Mouse (Mus musculus) ovary, postnatal 36 days (tissue): Measurements from ENCODE around the gene Adam11.

Experiments
- DNase-seq: peaks from one replicate; pipeline ENCODE4 v3.0.0; 2022; ENCODE audit warnings: low spot score, mixed read lengths

The Adam11 gene

GRCm38 (mm10) chr11:102753591-102754324 is 7.5 kb upstream of the Adam11 start:
- DNase-seq = no peak

DNA sequence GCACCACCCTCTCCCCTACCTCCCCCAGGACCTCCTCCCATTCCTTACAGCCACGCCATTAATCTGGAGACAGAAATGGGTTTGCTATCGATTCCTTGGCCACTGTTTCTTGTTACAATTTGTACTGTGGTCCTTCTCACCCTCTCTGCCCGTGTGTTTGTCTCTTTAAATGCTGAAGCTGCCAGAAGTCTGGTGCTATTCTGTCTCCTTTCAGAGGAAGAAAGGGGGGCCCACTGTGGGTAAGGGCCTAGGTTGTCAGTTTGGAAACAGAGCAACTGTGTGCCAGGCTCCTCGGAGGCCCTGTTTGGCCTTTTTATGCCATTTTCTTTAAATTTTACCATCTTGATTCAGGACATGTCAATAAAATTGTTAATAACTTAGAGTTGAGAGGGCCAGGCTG is 6.8 kb upstream of the Adam11 start:
- DNase-seq = no peak

DNA sequence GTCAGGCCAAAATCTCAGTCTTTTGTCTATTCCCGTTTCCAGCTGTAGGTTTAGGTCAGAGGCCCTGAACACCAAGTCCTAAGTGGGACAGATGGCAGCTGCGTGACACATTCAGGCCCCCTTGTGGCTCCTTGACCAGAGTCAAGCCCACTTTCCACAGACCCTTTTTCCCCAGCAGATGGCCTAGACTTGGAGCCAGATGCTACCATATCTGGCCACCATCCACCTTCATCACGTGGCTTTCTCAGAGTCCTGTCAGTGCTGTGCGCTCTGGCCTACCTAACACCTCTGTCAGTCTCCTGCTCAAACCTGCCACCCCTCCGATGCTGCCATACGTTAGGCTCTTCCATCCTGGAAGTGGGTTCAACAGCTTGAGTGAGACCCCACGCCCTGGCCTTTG is 5.8 kb upstream of the Adam11 start:
- no peak for DNase-seq

GRCm38 (mm10) chr11:102758977-102759376 is 2.3 kb upstream of the Adam11 start:
- DNase-seq = no peak

DNA sequence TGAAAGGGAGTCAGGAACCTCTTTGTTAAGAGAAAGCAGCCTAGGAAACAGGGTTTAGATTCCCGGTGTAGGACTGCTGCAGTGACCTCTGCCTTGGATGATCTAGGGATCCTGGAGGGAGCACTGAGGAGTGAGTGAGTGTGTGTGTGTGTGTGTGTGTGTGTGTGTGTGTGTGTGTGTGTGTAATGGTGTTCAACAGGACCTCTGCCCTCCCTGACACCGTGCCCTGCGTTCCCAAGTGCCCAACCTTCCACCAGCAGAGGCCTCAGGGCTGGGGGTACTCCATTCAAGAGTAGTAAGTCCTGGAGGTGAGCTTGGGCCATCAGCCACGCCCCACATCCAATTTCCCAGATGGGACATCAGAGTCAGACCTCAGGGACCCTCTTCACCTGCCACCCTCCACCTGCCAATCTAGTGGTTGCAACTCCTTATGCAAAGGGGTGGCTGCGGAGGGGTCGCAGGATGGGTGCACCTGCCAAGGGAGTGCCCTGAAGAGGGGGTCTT is 382 bp upstream of the Adam11 start:
- no peak for DNase-seq

- DNase-seq = no peak
Observed at GRCm38 (mm10) chr11:102762248-102762647, 1.0 kb downstream of the Adam11 start.

DNA sequence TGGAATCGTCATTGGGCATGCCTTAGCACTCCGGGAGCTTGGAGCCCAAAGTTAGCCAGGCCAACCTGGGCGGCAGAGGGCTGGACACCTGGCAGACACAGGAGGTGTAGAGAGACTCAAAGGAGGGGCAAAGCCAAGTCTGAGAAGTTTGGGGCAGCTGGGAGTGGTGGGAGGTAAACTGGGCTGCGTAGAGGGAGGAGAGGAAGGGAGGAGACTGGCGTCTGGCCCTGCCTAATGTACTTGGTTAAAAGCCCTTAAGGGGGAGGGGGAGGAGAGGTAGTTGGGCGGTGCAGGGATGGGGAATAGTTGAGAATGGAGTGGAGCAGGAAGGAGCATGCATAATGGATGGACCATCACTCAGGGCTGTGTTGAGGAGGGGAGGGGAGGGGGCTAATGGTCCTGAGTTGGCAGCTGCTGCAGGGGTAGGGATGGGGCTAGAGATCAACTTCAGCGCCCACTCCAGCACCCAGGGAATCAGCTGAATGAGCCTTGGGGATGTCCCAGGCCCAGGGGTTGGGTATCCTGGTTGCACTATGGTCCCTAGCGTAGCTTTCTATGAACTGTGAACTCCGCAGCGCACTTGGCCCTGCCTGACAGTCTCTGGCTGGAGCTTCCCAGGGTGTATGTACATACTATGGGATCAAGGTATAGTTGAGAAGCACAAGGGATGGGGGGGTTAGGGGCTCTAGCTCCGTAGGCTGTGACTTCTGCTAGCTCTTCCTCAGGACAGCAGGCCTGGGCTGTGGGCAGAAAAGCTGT is 1.9 kb downstream of the Adam11 start:
- no peak for DNase-seq

DNA sequence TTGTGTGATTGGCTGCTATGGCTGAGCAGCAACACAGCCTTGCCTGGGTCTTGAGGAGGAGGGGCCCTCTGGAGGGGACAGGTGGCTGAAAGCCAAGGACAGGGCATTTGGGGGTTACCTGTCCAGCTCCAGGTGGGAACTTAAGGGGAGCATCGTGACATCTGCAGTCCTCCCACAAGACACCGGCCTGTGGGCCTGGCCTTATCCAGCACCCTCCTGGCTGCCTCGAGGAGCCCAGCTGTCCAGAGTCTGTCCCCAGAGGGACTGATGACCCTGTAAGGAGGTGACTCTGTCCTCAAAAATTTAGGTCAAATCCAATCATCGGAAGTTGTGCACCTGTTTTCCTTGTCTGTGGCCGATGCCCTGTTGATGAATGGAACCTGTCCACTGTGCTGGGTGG is 4.2 kb downstream of the Adam11 start:
- no peak for DNase-seq

- no peak for DNase-seq
Observed at GRCm38 (mm10) chr11:102767055-102767670, 5.9 kb downstream of the Adam11 start.

DNA sequence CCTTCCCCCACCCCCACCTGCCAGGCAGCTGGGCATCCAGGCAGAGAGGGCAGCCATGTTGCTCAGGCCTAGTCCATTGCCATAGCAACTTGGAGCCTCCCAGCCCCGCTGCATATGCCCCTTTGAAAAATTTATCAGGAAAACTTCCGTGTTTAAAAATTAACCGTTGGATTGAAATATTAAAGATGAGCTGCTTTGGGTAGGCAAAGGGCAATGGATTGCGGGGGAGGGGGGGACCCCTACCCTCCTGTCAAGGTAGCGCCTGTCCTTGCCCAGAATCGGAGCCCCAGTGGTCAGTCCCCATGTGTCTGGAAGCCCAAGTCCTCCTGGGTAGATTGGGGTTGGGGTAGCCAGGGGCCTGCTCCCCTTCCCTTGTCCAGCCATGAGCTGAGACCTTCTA is 7.9 kb downstream of the Adam11 start:
- no peak for DNase-seq

DNA sequence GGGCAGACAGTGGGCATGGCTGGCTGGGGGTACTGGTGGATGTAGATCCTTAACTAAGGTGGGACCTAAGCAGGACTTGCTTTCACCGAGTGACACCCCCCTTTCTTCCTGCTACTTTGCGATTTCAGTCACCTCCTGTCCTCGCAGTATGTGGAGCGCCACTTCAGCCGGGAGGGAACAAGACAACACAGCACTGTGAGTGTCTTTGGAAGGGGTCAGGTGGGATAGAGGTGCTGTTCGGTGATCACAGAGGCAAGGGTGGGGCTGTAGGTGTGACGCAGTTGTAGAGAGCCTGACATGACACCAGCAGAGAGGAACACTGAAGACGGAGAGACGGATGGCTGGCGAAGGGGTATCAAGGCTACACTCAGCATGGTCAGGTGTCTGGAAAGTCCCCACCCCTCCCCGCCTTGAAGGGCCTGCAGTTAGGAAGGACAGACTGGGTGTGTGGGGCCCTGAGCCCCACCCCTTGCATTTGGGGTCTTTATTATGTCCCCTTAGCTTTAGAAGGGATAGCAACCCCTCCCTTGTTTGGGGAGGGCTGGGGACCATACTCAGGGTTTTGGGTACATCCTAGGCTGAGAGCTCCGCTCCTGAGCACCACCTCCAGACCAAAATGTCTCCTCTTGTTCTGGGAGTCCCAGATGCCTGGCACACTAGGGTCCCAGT is 8.9 kb downstream of the Adam11 start:
- DNase-seq = no peak

DNA sequence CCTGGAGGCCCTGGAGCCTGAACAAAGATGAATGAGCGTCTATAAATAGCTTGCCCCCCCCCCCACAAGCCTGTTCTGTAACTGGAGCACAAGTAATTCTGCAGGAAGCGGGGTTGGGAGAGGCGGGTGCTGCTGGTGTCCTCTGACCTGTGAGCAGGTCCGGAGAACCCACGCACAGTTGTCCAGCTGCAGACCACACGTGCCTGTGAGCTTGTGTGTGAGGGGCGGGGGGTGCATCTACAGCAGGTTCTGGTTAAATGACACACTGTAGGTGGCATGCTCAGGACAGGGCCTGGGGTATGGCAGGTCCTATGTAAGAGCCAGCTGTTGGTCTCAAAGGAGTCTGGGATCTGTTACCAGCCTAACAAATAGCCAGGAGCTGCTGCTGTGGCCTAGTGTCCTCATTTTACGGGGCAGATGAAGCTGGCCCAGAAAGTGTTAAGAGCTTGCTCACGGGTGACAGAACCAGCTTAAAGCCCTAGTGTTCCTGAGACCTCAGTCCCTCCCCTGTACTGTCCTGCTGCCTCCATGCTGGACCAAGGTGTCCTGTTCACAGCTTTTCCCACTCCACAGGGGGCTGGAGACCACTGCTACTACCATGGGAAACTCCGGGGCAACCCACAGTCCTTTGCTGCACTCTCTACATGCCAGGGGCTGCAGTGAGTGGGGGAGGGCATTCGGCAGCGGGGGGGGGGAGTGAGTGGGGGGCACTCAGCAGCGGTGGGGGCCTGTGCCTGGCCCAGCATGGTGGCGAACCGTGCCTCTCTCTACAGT is 9.6 kb downstream of the Adam11 start:
- DNase-seq = no peak

DNA sequence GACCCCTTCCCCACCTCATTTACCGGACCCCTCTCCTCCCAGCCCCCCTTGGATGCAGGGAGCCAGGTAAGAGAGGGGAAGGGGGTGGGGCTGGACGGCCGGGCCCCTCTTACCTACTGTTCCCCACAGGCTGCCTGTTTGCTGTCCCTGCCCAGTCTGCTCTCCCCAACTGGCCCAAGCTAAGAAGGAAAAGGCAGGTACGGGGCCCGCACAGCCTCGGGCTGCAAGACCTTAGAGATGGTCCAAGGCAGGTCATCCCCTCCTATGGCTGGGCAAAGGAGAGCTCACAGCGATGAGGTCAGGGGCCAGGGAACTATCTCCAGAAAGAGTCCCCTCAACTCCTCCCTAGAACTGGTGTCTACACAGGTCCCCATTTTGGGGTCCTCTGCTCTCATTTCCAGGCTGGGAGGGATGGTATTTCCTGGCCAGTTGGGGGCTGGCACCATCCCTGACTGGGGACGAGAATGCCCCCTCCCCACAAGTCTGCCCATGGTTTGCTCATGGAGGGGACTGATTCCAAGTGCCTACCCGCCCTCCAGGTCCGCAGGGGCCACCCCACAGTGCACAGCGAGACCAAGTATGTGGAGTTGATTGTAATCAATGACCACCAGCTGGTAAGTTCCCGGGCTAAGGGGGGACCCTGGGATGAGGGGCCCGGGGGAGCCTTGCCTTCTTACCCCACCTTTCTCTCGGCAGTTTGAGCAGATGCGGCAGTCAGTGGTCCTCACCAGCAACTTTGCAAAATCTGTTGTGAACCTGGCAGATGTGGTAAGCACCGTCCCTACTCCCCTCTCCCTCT is 10.9 kb downstream of the Adam11 start:
- DNase-seq = no peak

- no peak for DNase-seq
Observed at GRCm38 (mm10) chr11:102772771-102773700, 11.8 kb downstream of the Adam11 start.

- peak; percentile 80 for DNase-seq
Observed at GRCm38 (mm10) chr11:102773713-102774611, 12.7 kb downstream of the Adam11 start.

GRCm38 (mm10) chr11:102774621-102775141 is 13.4 kb downstream of the Adam11 start:
- peak; percentile 78 for DNase-seq

DNA sequence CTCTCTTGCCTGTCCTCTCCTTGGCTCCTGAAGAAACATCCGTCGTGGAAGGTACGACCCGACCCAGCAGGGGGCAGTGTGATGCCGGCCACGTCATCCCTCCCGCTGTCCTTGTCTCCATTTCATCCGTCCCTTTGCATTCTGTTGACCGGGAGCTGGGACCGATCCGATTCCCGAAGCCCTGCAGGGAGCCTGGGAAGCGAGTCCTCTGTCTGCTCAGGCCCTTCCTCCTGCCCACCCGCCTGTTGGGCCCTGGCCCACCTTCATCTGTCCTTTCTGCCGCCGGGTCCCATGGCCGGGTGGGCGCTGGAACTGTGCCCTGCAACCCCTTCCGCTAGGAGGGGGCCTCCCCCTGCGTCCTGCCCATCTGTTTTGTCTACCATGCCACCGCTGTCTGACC is 16.4 kb downstream of the Adam11 start:
- peak; percentile 84 for DNase-seq

DNA sequence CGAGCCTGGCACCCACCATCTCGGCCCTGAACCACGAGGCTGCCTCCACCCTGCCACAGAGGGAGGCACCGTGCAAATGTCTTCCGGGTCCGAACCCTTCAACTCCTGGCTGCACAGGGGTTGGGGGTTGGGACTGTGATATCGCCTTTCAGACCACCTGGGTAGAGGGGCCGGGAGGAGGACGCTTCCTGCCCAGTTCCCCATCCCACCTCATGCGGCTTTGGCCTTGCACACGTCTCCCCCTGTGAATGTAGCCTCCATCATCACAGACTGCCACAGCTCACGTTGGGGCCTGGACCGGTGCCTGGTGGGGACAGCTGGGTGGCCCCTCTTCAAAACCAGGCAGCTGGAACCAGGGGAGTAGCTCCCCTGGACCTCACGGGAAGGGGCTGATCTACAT is 16.9 kb downstream of the Adam11 start:
- DNase-seq = no peak
